Mouse (Mus musculus) spleen, adult 2 months (tissue): Measurements from ENCODE around the gene Ptms.

Source experiments
- CTCF ChIP-seq: fragments of 200-500 bp; IDR thresholded peaks from 2 replicates; pipeline ENCODE4 v1.5.1; 2011; ENCODE audit warnings: mild to moderate bottlenecking, inconsistent platforms; ENCODE audit not compliant: insufficient read depth, insufficient read length, insufficient replicate concordance; ENCODE audit errors: extremely low read depth
- POLR2A ChIP-seq: fragments of 200-500 bp; IDR thresholded peaks from 2 replicates; pipeline ENCODE4 v1.6.1; 2011; ENCODE audit warnings: low read depth, low read length, inconsistent platforms

DNA sequence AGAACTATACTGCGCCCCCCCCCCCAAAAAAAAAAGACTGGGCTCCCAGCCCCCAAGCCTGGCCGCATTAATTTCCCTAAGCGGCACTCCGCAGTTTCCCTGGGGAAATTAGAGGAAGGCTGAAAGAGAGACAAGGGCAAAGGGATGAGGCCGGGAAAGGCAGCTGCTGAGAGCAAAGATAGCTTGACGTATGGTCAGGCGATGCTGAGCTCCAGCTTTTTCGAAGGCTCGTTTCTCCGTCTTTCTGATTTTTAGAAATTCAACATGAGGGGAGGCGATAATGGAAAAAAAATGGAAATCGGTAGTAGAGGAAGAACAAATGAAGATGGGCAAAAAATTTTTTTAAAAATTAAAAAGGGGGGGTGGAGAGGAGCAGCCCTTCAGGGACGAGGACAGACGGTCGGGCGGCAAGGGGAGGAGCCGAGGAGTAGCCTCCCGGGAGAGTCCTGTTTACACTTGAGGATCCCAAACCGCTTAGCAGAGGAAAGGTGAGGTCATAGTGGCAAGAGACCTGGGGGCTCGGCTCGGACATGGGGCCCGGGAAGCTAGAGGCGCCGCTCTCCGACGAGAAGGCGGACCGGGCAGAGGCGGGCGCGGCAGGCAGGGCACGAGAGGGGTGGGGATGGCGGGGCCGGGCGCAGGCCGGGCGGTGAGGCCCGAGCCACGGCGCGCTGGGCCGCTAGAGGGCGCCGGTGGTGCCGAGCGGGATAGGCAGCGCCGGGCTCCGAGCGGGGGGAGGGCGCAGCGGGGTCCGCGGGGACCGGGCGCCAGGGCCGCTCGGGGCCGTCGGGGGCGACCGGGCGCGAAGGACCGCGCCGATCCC is 3.0 kb downstream of the Ptms start:
- TF ChIP-seq CTCF: peak; percentile 76
- TF ChIP-seq POLR2A: no peak
